Mouse (Mus musculus) megakaryocyte, embryonic 14.5 days (primary cell): Measurements from ENCODE around the gene Cd300e.

Experiments
- FLI1 ChIP-seq: IDR thresholded peaks from 2 replicates; pipeline ENCODE4 v1.6.1; 2012; ENCODE audit warnings: low read length, inconsistent platforms, mixed read lengths
- GATA1 ChIP-seq: IDR thresholded peaks from 3 replicates; pipeline ENCODE4 v1.6.1; 2012; ENCODE audit warnings: mixed read lengths, low read length, inconsistent platforms, borderline replicate concordance

- TF ChIP-seq GATA1 (no peak), FLI1 (no peak)
Observed at GRCm38 (mm10) chr11:115100741-115101140, 38.8 kb upstream of the Cd300e start.
